Mouse (Mus musculus): ENCODE measurements around the gene Tarm1.

Gene Tarm1

DNA sequence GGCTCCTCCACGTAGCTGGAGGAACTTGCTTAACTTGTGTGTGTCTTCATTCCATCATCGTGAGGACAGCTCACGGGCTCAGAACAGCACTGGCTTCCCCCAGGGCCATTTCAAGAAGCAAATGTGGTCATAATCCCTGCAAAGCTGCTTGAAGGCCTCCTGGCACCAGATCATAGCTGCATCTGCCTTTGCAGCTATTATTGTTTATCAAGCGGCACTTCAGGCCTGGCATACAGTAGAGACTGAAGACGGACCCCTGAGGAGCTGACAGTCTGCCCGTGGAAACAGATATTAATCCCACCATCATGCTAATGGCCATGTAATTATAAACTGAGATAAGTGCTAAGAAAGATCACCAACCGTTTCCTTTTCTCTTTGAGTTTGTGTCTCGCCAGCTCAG is 61.9 kb downstream of the Tarm1 start:
- no peak for DNase-seq

DNA sequence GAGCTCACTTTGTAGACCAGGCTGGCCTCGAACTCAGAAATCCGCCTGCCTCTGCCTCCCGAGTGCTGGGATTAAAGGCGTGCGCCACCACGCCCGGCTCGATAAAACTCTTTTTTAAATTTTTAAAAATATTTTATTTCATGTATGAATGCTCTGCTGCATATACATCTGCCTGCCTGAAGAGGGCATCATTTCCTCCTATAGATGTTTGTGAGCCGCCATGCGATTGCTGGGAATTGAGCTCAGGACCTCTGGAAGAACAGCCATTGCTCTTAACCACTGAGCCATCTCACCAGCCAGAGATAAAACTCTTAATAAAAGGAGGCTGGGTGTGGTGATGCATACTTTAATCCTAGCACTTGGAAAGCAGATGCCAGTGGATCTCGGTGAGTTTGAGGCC is 62.4 kb downstream of the Tarm1 start:
- DNase-seq = no peak

DNA sequence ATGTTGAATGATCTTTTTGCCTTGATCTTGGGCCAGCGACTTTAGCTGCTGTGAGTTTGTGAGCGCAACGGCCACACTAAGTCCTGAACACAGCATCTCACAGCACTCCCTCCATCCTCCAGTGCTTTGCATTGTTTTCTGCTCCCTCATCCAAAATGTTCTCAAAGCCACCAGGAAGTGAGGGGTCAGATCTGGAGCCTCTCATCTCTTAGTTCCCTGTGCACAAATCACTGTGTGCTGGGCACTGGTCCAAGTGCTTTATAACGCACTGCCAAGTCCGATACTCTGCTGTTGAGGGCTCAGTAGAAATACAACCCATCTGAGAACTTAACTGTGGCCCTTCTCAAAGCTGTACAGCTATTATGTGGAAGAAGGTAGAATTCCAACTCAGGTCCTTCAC is 64.5 kb downstream of the Tarm1 start:
- DNase-seq = no peak
